Mouse (Mus musculus) gonadal fat pad, adult 2 months (tissue): Measurements from ENCODE around the gene Ugt1a9. TPM values are rescaled to one million over a fixed set of nuclear protein-coding genes. Genes with fewer than 3 reads are reported as not detected.

Source experiments
- DNase-seq: peaks from one replicate; pipeline ENCODE4 v3.0.0-alpha.2; 2012; ENCODE audit warnings: low read depth
- polyA plus RNA-seq: library from polyadenylated mRNA; depleted of rRNA; stranded (reverse); fragments of >200 nt; gene quantifications from 2 replicates; pipeline ENCODE4 v1.2.3, GENCODE M21; 2012

The Ugt1a9 gene
- polyA plus RNA-seq, 1 experiment, result 0.14 TPM

DNA sequence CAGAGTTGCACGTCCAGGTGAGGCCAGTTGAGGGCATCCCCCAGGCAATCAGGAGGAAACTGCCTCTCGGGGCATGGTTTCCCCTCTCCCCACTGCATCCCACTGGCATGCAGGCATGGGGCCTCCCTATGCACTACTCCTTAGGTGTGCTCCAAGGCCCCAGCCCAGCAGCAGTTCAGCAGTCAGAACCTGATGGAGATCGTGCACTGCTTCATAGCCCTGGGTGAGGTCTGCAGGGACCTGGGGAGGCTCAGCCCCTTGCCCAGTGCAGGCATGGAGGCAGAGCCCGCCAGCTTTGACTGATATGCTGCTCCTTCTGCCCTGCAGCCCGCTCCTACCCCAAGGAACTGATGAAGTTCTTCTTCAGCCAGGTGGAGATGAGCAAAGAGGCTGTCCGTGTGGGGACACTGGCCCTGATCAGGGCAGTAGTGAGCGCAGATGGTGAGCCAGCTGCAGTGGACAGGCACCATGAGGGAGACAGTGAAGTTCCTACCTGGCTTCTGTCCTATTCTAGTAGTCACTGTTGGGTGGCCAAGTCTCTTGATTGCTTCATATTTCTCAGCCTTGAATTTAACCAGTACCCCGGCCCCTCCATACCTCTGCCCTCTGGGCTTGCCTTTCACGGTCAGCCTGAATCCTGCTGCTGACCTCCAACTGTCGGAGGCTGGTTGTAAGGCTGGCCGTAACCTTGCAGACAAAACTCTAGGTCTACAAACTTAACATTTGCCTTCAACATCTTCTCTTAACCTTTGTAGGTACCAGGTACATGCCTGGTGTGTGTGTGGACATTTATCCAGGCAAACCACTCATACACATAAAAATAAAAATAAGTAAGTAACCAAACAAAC is 164.7 kb downstream of the Ugt1a9 start:
- no peak for DNase-seq

DNA sequence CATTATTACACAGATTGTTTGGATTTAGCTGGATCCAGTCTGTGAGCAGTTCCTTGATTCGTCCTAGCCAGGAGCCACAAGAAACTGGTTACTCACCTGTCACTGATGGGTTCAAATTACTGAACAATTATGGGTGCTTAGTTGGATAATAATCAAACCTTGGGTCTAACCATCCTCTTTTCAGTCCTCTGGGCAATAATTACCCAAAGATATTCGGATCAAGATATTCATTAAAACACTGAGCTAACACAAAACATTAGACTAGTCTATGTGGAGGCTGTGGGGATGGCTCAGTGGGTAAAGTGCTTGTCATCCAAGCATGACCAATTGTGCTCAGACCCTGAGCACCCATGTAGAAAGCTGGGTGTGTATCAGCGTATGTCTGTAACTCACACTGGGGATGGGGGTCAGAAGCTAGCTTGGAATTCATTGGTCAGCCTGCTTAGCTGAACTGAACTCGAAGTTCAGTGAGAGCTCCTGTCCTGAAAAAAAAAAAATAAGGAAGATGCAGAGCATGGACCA is 165.4 kb downstream of the Ugt1a9 start:
- no peak for DNase-seq

DNA sequence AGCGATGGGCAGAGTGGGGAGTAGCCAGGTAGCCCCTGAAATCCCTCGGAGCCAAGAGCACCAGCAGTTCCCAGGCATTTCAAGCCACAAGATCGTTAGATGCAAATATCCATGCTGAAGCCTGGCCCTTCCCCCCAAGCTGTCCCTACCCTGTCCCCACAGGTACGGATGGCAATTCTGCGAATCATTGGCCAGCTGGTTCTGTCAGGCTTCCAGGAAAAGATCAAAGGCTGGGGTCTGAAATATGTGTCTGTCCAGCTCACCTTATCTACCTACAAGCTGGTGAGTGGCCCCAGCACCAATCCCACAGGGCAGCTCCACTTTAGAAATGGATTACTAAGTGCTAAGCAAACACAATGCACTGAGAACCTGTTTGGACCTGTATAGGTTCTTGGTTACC is 166.7 kb downstream of the Ugt1a9 start:
- DNase-seq, result no peak

DNA sequence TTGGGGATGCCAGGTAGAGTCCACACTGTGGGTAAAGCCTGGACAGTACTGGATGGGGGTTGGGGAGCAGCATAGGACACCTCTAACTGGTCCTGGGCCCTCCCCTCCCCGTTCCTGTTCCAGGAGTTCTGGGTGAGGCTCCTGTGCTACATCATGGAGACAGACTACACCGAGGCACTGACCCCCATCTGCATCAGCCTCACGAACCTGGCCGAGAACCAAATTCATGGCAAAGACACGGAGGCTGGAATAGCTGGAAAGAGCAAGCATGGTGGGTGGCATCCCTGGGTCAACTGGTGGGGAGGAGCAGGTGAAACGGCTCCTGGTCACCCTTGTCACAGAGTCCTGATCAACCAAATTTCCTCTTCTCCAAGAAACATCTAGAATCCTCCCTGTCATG is 168.2 kb downstream of the Ugt1a9 start:
- DNase-seq, result no peak

GRCm38 (mm10) chr1:88240072-88240471 is 169.5 kb downstream of the Ugt1a9 start:
- DNase-seq, result no peak

GRCm38 (mm10) chr1:88240579-88240978 is 170.0 kb downstream of the Ugt1a9 start:
- DNase-seq, result no peak

DNA sequence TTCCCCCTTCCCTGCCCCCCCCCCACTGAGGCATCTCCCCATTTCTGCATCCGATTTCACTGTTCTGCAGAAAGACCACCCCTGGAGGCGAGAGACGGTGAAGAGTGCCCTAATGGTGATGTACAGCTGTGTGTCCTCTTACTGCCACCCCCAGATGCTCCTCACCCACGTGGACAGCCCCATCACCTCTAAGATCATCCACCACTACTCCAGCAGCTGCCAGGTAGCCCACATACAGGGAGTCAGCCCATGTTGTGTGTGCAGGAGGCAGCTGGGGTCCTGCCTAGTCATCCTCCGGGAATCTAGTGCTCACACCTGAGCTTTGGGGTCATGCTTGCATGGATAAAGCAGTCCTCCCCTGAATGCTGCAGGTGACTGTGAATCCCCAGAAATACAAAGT is 173.3 kb downstream of the Ugt1a9 start:
- DNase-seq, result no peak

DNA sequence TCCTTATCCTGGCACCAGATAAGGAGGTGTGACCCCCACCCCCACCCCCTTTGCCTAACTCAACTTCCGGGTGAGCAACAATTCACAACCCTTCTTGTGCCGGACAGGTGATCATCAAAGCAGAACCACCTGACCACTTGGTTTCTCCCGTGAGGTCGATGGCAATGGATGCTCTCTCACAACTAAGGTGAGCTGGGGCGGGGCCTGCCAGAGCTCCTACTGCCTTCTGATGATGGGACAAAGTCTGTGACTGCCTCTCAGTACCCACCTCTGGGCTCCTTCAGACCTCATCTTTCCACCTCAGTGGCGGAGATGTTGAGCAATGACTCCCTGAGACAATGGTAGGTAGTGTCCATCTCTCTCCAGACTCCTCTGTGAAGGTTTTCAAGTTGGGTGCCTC is 175.3 kb downstream of the Ugt1a9 start:
- no peak for DNase-seq

- no peak for DNase-seq
Observed at GRCm38 (mm10) chr1:88246386-88246785, 175.8 kb downstream of the Ugt1a9 start.

- no peak for DNase-seq
Observed at GRCm38 (mm10) chr1:88247660-88248059, 177.1 kb downstream of the Ugt1a9 start.

- no peak for DNase-seq
Observed at GRCm38 (mm10) chr1:88248658-88249057, 178.1 kb downstream of the Ugt1a9 start.

DNA sequence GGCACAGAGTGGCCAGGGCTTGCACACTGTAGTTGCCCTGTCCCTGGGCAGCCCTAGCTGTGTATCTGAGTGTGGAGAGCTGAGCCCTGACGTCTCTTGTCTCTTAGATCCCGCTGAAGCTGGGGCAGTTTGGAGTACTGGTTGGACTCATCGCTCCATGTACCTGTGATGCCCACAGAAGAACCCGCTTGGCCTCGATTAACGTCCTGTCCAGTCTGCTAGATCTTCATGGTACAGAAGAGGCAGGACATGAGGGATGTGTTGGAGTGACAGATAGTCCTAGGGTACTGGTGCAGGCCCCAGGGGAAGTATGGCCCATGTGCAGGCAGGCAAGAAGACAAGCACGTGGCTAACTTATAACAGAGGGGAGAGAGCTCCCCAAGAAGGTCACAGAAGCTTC is 179.0 kb downstream of the Ugt1a9 start:
- DNase-seq, result no peak

GRCm38 (mm10) chr1:88250023-88250422 is 179.4 kb downstream of the Ugt1a9 start:
- DNase-seq, result no peak

DNA sequence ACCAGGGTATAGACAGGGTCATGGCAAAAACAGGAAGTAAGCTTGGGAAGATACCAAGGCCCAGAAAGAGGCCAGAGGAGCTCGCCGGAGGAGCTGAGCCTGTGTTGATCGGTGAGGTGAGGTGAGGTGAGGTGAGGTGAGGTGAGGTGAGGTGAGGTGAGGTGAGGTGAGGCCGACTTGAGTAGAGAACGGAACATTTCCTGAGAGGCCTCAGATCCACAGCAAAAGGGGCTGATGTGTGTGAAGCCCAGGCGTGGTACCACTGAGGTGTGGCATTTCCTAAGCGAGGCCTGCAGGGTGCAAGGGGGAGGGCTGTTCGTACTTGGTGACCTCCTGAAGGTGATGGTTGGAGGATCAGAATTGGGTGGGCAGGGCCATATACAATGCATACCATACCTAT is 182.5 kb downstream of the Ugt1a9 start:
- no peak for DNase-seq

DNA sequence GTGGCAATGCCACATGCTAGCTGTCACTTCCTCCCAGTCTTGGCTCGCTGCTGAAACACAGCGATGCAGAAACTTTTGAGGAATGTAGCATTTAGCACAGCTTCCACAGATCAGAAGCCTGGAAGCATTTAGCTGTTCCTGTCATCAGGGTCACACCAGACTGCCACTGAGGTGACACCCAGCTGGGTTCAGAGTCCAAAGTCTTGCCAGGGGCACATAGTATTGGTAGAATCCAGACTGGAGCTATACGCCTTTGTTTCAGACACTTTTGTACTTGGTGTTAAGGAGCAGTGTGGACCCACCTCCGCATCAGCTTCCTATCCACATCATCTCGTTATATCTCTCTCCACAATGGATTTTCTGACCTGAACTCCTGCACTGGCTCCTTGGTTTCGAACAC is 182.9 kb downstream of the Ugt1a9 start:
- no peak for DNase-seq

- no peak for DNase-seq
Observed at GRCm38 (mm10) chr1:88254793-88255465, 184.3 kb downstream of the Ugt1a9 start.

GRCm38 (mm10) chr1:88255466-88255857 is 184.9 kb downstream of the Ugt1a9 start:
- no peak for DNase-seq

DNA sequence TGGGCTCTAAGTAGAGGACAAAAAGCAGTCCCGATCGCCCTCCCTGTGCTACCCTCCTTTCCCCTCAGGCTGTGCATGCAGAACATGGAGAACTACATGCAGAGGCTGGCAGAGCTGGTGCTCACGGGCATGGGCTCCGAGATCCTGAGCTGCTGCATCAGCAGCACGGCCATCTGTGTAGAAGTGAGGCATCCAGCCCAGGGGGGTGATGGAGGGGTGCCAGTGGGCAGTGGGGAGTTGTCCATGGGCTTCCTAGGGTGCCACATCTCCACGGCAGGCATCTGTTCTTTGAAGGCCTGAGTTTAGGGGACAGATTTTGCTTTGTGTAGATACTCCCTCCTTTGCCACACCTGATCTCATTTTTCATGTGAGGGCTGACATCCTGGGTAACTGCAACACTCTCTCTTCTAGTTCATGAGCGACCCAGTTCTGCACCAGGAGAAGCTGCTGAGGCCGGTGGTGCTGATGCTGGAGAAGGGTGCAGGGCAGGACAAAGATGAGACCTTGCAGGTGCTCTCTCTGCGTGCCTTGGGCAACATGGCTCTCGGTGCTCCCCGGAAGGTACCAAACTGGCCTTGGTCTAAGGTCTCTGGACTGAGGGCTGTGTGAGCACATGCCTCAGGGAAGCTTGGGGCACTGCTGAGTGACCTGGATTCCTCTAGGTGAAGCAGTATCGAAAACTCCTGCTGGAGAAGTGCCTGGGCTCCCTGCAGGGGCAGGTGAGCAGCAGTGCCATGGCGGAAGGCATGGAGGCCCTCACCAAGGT is 185.6 kb downstream of the Ugt1a9 start:
- no peak for DNase-seq

GRCm38 (mm10) chr1:88256886-88257663 is 186.5 kb downstream of the Ugt1a9 start:
- DNase-seq, result no peak

- no peak for DNase-seq
Observed at GRCm38 (mm10) chr1:88257681-88258080, 187.1 kb downstream of the Ugt1a9 start.

GRCm38 (mm10) chr1:88258361-88258760 is 187.8 kb downstream of the Ugt1a9 start:
- no peak for DNase-seq
